21 mouse cellular contexts compared by ENCODE assay signal in the genomic region with DNA sequence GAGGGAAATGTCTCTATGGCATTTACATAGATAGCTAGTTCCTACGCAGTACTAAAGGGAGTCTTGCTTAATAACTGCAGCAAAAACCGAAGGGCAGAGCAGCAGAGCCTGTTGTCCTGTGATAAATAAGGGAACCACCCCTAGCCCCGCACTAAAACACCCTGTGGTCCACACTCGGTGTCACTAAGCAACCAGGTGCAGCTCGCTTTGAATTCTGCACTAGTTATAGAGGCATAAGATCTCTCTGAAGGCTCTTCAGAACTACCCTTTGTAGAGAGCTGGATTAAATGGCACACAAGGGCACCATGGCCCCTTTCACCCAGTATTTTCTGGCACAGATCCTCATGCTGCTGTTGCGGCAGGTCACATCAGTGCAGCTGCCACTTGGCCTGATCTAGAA. TPM values are rescaled to one million over a fixed set of nuclear protein-coding genes. Genes with fewer than 3 reads are reported as not detected.
DNase-seq lines count a peak whose midpoint lies in the region; ATAC-seq and TF ChIP-seq lines count a peak whose summit lies in the region.
"Had no signal": no experiment of that assay in that cellular context is flagged by ENCODE, and none has a peak within 500 bp of the region (broad histone marks: within the 10 kb centered on the region; RNA-seq: fewer than 3 reads in every experiment).

No protein-coding gene starts in this region.

- no peaks in the 10 kb centered on the region for H3K27me3 ChIP-seq in liver, adult 2 months (ENCODE audit: control insufficient read depth, insufficient read depth, low read length)
- H3K27me3 ChIP-seq: CH12.LX had no signal

- DNase-seq in adrenal gland, adult 2 months = peak; percentile 61
- DNase-seq in adrenal gland, adult 18-20 months (ENCODE audit: low spot score in 2 of 2) = no peak
- DNase-seq in liver, adult 2 months (ENCODE audit: extremely low read depth, low read depth, low spot score) = peak; percentile 33
- DNase-seq in liver = no peak
- DNase-seq in lung, postnatal 36 days = no peak
- no peak for DNase-seq in testis, postnatal 14 days (ENCODE audit: low spot score)
- DNase-seq: cerebellum, adult 9-10 months; embryo, embryonic 11 days; heart, adult 2 months; kidney, adult 8-10 months; kidney, postnatal 36 days; lung, embryonic 14.5 days; right cerebral cortex, postnatal 25 days had no signal

- H3K79me2 ChIP-seq in liver, adult 2 months (ENCODE audit: control insufficient read depth, insufficient read depth, low read length) = peaks cover 3% of the 10 kb centered on the region; the same call in 1 of the 2 replicates

- H3K9ac ChIP-seq in liver, adult 2 months (ENCODE audit: low read depth, low read length) = no peak overlapping the region
- H3K9ac ChIP-seq: lung, embryonic 14.5 days had no signal

- H3K4me3 ChIP-seq in liver, adult 2 months (ENCODE audit: insufficient read depth, low read depth, low read length) = no peak overlapping the region
- H3K4me3 ChIP-seq: erythroblast, embryonic 14.5 days; heart, adult 2 months had no signal

- no peak for TF ChIP-seq CTCF in liver, adult 2 months (IDR thresholded peaks at IDR 0.05; ENCODE audit: low read depth, low read length)

- no peaks in the 10 kb centered on the region for H3K4me1 ChIP-seq in liver, adult 2 months (ENCODE audit: control insufficient read depth, insufficient read depth, low read length)

- 0 out of 2 replicates have a peak, but pooled peaks have one; percentile 44 for ATAC-seq in erythroblast, adult 5-6 weeks (replicated peaks; ENCODE audit: low FRiP score, poor library complexity, severe bottlenecking)
- peak; percentile 39; the same call in 1 of the 2 replicates for ATAC-seq in megakaryocyte, adult 5-6 weeks (ENCODE audit: poor library complexity, severe bottlenecking)

- 66% methylated on average over 6 of the region's 6 CpGs for WGBS in liver, adult 2 months

- H3K27ac ChIP-seq in liver, adult 2 months (replicated peaks; ENCODE audit: insufficient read depth, low read depth, low read length) = no peak overlapping the region
- H3K27ac ChIP-seq: heart, adult 2 months had no signal

- no peak for TF ChIP-seq POLR2A in liver, adult 2 months (IDR thresholded peaks at IDR 0.05; ENCODE audit: extremely low read depth, insufficient read depth, low read length)

- peaks cover 2% of the 10 kb centered on the region; the same call in 1 of the 2 replicates for H3K36me3 ChIP-seq in liver, adult 2 months (ENCODE audit: control insufficient read depth, insufficient read depth, low read length)

RNA-seq across cellular contexts. Expression of gene Svip, which starts 30.6 kb away (rescaled TPM):
- 10 to 100 TPM; 23.0 to 26.7 TPM for total RNA-seq in adrenal gland, adult 2 months (2021)
- polyA plus RNA-seq in adrenal gland, adult 2 months (2012; rRNA removed) = 2.9 and 3.1 TPM in 2 replicates
- 10 to 100 TPM; 22.6 to 29.8 TPM for total RNA-seq in adrenal gland, adult 18-20 months (2021)
- total RNA-seq in liver, adult 2 months (2014; rRNA removed) = 12.7 and 15.9 TPM in 2 replicates
- 4.4 and 5.6 TPM in 2 replicates for polyA plus RNA-seq in liver, adult 2 months (2012; rRNA removed)
- 17.8 and 19.0 TPM in 2 replicates for total RNA-seq in erythroblast, adult 5-6 weeks (2015; ENCODE audit: low replicate concordance)
- total RNA-seq in erythroblast, adult 5-6 weeks (2017; ENCODE audit: low replicate concordance) = 14.6 and 15.2 TPM in 2 replicates
- 27.6 and 27.9 TPM in 2 replicates for total RNA-seq in megakaryocyte, adult 5-6 weeks (2015)
- total RNA-seq in megakaryocyte, adult 5-6 weeks (2017) = 20.8 and 21.8 TPM in 2 replicates
- total RNA-seq: CH12.LX had no signal

RNA-seq across cellular contexts. Expression of gene 1700015G11Rik, which starts 40.3 kb away (rescaled TPM):
- total RNA-seq in adrenal gland, adult 2 months (2021) = not detected
- polyA plus RNA-seq in adrenal gland, adult 2 months (2012; rRNA removed) = not detected in 2 replicates
- total RNA-seq in adrenal gland, adult 18-20 months (2021) = not detected
- not detected in 2 replicates for total RNA-seq in liver, adult 2 months (2014; rRNA removed)
- polyA plus RNA-seq in liver, adult 2 months (2012; rRNA removed) = not detected in 2 replicates
- not detected in 2 replicates for total RNA-seq in erythroblast, adult 5-6 weeks (2015; ENCODE audit: low replicate concordance)
- not detected in 2 replicates for total RNA-seq in erythroblast, adult 5-6 weeks (2017; ENCODE audit: low replicate concordance)
- not detected in 2 replicates for total RNA-seq in megakaryocyte, adult 5-6 weeks (2015)
- not detected in 2 replicates for total RNA-seq in megakaryocyte, adult 5-6 weeks (2017)
- total RNA-seq: CH12.LX; gastrocnemius, adult 18-20 months; heart, adult 2 months; layer of hippocampus, postnatal 10 days; left cerebral cortex, postnatal 25 days had no signal
- polyA plus RNA-seq: erythroblast, embryonic 14.5 days; heart, adult 2 months; heart, postnatal 0 days; lung, embryonic 14.5 days had no signal

Comparison
In these comparisons a context has a peak if more than half of its experiments do, and no peak if none do; other contexts are left out.
1. DNase-seq: peak in adrenal gland, adult 2 months (single experiment) and liver, adult 2 months (single experiment); none in adrenal gland, adult 18-20 months (0 of 2), liver (single experiment), lung, postnatal 36 days (single experiment) and testis, postnatal 14 days (single experiment).